Mouse (Mus musculus) lung, adult 2 months (tissue): Measurements from ENCODE around the gene Gm20388. TPM values are rescaled to one million over a fixed set of nuclear protein-coding genes. Genes with fewer than 3 reads are reported as not detected.

Source experiments
- DNase-seq: peaks from one replicate; pipeline ENCODE4 v3.0.0; 2022
- H3K4me1 ChIP-seq: fragments of 200-500 bp; 2 replicates; pipeline ENCODE4 v1.6.1; 2011; ENCODE audit warnings: low read length; ENCODE audit not compliant: control insufficient read depth, insufficient read depth
- H3K4me3 ChIP-seq: fragments of 200-500 bp; replicated peaks from 2 replicates; pipeline ENCODE3; 2011; ENCODE audit warnings: low read depth, mild to moderate bottlenecking, control low read depth, low read length; ENCODE audit errors: extremely low read depth
- CTCF ChIP-seq: fragments of 200-500 bp; IDR thresholded peaks from 2 replicates; pipeline ENCODE4 v1.5.1; 2011; ENCODE audit warnings: mild to moderate bottlenecking, low read length, control low read depth; ENCODE audit not compliant: insufficient read depth
- POLR2A ChIP-seq: fragments of 200-500 bp; IDR thresholded peaks from 2 replicates; pipeline ENCODE4 v1.6.1; 2011; ENCODE audit warnings: low read depth, mild to moderate bottlenecking, control low read depth, low read length, borderline replicate concordance; ENCODE audit errors: extremely low read depth
- WGBS: fragments of 180-500 bp; shearing (Covaris S2); methylation state at CpG from one replicate; pipeline ENCODE4 v1.1.7; 2018; 5-methylcytosine and 5-hydroxymethylcytosine counted together
- polyA plus RNA-seq: library from polyadenylated mRNA; depleted of rRNA; stranded (reverse); fragments of >200 nt; gene quantifications from 2 replicates; pipeline ENCODE4 v1.2.3, GENCODE M21; 2012

Gene Gm20388
- polyA plus RNA-seq, 1 experiment, result 67.8 TPM

DNA sequence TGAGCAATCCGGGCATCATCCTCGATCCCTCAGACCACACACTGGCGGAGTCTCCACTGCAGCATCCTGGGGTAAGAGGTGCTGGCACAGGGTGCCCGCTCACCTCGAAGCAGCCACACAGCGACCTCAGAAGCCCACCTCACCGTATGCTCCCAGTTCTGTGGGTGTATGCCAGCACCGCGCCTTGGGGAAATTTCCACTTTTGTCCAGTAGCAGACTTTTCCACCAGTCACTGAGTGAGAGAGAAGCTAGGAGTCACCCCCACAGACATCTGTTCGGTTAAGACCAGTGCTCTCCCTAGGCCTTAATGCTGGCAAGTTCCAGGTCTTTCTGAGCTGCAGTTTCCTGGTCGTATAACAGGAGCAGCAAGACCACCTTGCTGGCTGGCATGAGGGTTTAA lies 1458.7 kb downstream of the Gm20388 start:
- H3K4me3 ChIP-seq, result no peak overlapping the region
- WGBS, result 86% methylated on average over 11 of the region's 11 CpGs
- H3K4me1 ChIP-seq, result no peaks in the 10 kb centered on the region
- DNase-seq, result no peak
- TF ChIP-seq POLR2A (no peak), CTCF (no peak)

DNA sequence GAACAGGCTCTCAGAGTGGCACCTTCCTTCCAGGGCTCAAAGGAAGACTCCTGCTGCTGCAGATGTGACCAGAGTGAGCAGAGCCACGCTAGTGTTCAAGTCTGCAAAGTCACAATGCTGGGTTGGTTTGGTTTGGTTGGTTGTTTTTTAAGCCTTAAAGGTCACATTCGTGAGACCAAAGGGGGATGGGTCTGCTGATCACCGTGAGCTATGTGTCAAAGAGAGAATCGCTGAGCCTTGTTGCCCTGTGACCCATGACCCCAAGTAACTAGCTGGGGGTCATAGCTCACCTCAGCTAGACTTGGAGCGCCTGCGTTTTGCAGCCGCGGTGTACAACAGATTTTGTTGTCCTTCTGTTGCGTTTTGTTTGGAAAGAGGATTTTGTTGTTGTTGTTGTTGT lies 1460.6 kb downstream of the Gm20388 start:
- 72% methylated on average over 9 of the region's 9 CpGs for WGBS
- no peak for TF ChIP-seq POLR2A
- no peak for TF ChIP-seq CTCF
- Histone ChIP-seq H3K4me3 (no peak overlapping the region), H3K4me1 (no peaks in the 10 kb centered on the region)
- DNase-seq, result no peak

DNA sequence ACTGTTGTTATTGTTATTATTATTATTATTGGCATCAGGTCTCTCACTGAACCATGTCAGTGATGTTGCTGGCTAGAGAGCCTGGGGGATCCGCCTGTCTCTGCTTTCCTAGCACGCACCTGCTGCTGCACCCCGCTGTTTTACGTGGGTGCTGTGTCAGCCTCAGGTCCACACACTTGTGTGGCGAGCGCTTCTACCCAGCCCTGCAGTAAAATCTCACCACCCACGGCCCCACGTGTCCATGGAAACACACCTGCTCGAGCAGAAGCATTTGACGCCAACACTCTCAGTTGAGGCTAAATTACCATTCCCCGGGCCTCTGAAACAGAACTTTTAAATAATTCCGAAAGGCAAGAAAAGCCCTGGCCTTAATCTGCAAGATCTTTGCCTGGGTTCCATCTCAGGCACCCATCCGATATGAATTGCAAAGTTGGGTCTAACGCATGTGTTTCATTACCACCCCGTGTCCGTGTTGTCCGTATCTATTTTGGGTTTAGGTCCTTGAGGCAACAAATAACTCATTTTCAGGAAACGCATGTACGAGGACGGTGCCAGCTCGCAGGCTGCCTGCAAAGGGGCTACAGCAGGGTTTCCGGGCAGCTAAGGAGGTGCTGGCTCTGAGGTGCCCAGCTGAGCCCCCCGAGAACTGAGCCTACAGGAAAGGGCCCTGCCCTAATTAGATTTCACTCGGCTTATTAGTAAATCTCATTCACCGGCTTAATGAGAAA lies 1461.4 kb downstream of the Gm20388 start:
- DNase-seq, result no peak
- WGBS, result 77% methylated on average over 25 of the region's 25 CpGs

GRCm38 (mm10) chr8:121372639-121372986 lies 1462.0 kb downstream of the Gm20388 start:
- no peak for DNase-seq
- no peak for TF ChIP-seq CTCF
- TF ChIP-seq POLR2A, result no peak
- WGBS, result 74% methylated on average over 10 of the region's 10 CpGs

More for the DNA sequence above, 1461.4 kb downstream of the Gm20388 start:
- no peak for TF ChIP-seq CTCF
- no peak overlapping the region for H3K4me3 ChIP-seq
- no peaks in the 10 kb centered on the region for H3K4me1 ChIP-seq

DNA sequence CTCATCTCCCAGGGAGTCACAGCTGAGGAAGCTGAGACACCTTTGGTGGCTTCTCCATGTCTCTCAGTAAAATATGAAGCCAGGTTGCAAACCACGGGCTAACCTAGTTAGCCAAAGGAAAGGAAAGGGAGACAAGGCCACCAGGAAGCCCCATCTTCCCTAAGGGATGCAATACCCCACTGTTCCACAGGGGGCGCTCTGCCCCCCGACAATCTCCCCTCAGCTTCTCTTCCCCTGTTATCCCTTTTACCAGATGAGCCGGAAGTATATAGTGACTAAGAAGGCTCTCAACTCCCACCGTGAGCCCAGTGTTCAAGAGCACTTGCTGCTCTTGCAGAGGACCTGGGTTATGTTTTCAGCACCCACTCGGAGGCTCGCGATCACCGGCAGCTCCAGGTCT lies 1463.6 kb downstream of the Gm20388 start:
- WGBS, result 35% methylated on average over 9 of the region's 9 CpGs
- Histone ChIP-seq H3K4me1 (no peaks in the 10 kb centered on the region), H3K4me3 (no peak overlapping the region)
- DNase-seq, result no peak
- TF ChIP-seq POLR2A (no peak), CTCF (peak; percentile 38)

More at GRCm38 (mm10) chr8:121372639-121372986, 1462.0 kb downstream of the Gm20388 start:
- H3K4me3 ChIP-seq, result no peak overlapping the region
- no peaks in the 10 kb centered on the region for H3K4me1 ChIP-seq

- Histone ChIP-seq H3K4me3 (no peak overlapping the region), H3K4me1 (no peaks in the 10 kb centered on the region)
- TF ChIP-seq POLR2A (no peak), CTCF (no peak)
- WGBS, result 24% methylated on average over 8 of the region's 8 CpGs
- no peak for DNase-seq
These were observed 1464.1 kb downstream of the Gm20388 start for GRCm38 (mm10) chr8:121374777-121375176.

DNA sequence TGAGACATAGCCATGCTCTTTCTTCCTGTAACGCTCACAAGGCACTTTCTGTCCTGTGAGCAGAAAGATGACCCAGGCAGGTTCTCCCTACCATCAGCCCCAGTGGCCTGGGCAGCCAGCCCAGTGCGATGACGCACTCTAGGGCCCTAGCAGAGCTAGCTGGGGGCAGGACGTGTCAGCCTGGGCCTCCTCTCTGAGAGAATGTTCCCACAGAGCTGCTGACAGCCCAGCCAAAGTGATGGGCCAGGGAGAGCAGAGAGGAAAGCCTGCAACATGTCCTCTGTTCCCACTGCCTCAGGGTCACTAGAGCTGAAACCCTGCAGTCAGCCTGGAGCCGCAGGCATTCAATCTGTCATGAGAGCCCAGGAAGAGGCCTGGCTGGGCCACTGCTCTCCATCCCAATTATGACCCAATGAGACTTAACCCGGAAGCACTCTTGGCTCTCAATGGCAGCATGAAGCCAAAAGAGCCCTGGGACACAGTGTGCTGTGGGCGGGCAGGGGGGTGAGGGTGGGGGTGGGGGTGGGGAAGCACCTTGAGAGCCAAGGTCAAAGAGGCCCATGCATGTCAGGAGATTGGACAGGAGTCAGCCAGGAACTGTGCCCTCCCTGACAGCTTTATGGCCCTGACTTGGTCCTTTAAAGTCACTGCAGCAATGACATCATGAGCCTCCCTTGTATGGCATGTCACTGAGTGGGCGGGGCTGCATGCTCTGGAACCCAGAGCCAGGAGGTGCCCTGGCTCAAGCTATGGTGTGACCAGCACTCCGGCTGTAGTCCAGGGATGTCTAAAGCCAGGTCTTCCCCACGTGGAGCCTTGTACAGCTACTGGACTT lies 1465.7 kb downstream of the Gm20388 start:
- peak; percentile 16 for DNase-seq
- no peaks in the 10 kb centered on the region for H3K4me1 ChIP-seq
- 63% methylated on average over 10 of the region's 10 CpGs for WGBS
- TF ChIP-seq CTCF (no peak), POLR2A (no peak)
- H3K4me3 ChIP-seq, result no peak overlapping the region

DNA sequence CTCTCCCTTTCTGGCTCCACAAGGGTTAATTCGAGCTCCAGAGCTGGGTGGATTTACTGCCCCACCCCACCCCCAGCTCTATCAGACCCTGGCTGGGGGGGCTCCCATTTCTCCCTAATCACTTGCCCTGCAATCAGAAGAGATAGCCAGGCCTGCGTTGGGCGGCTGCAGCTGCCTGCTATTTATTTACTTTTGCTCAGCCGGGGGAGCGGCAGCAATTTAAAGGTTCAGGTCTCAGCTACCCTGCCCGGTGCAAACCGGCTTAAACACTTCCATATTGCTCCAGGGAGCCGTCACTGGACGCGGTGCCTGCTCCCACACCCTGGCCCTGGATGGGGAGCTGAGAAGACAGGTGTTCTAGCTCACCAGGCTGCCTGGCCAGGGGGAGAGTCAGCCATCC lies 1467.0 kb downstream of the Gm20388 start:
- no peak for DNase-seq
- 40% methylated on average over 10 of the region's 10 CpGs for WGBS
- H3K4me3 ChIP-seq, result no peak overlapping the region
- no peaks in the 10 kb centered on the region for H3K4me1 ChIP-seq
- TF ChIP-seq CTCF, result no peak
- no peak for TF ChIP-seq POLR2A

- no peak overlapping the region for H3K4me3 ChIP-seq
- no peak for TF ChIP-seq POLR2A
- TF ChIP-seq CTCF, result no peak
- no peak for DNase-seq
- 84% methylated on average over 1 of the region's 1 CpGs for WGBS
- H3K4me1 ChIP-seq, result no peaks in the 10 kb centered on the region
These were observed 1468.7 kb downstream of the Gm20388 start for GRCm38 (mm10) chr8:121379387-121379786.

- peak; percentile 62 for DNase-seq
- no peaks in the 10 kb centered on the region for H3K4me1 ChIP-seq
- TF ChIP-seq POLR2A (no peak), CTCF (peak; percentile 85)
- H3K4me3 ChIP-seq, result no peak overlapping the region
- WGBS, result 5% methylated on average over 21 of the region's 21 CpGs
These were observed 1472.1 kb downstream of the Gm20388 start for GRCm38 (mm10) chr8:121382583-121383241.

DNA sequence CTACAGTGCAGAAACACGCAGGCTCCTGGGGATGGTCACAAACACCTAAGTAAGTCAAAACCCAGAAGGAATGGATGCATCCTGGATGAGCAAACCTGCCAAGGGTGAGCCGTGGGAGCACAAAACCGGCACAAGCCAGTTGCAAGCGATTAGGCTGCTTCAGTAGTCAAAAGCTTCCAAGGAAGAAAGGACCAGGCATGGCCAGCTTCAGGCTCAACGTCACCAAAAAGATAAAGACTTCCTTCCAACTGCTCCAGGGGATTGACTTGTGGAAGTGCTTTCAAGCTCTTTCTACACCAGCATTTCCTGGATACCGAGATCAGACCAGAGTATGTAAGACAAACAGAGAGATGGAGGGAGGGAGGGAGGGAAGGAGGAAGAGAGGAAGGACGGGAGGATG lies 1474.9 kb downstream of the Gm20388 start:
- no peak for DNase-seq
- TF ChIP-seq CTCF (no peak), POLR2A (no peak)
- H3K4me1 ChIP-seq, result no peaks in the 10 kb centered on the region
- H3K4me3 ChIP-seq, result no peak overlapping the region
- 30% methylated on average over 7 of the region's 7 CpGs for WGBS
